Mouse (Mus musculus) hindbrain, embryonic 14.5 days (tissue): ENCODE data around the gene Cpm. TPM values are rescaled to one million over a fixed set of nuclear protein-coding genes. Genes with fewer than 3 reads are reported as not detected.

Source experiments
- ATAC-seq: fragments of 200-750 bp; cut with Nextera tagmentation; 2 replicates; pipeline ENCODE4 v1.8.0; 2017; ENCODE audit warnings: moderate number of reproducible peaks, mild to moderate bottlenecking, moderate TSS enrichment, moderate library complexity; ENCODE audit not compliant: low FRiP score
- DNase-seq: peaks from one replicate; pipeline ENCODE4 v3.0.0-alpha.2; 2015; ENCODE audit warnings: low spot score
- H3K27ac ChIP-seq: fragments of 300-500 bp; sonication (generic); 2 replicates; pipeline ENCODE4 v1.5.1; 2014; ENCODE audit warnings: mild to moderate bottlenecking, moderate library complexity
- H3K27me3 ChIP-seq: fragments of 300-500 bp; sonication (generic); 2 replicates; pipeline ENCODE4 v1.6.1; 2014; ENCODE audit warnings: mild to moderate bottlenecking, low read length, mixed read lengths; ENCODE audit not compliant: control insufficient read depth, insufficient read depth
- H3K36me3 ChIP-seq: fragments of 300-500 bp; sonication (generic); replicated peaks from 2 replicates; pipeline ENCODE4 v1.6.1; 2014; ENCODE audit not compliant: control insufficient read depth, insufficient read depth
- H3K4me1 ChIP-seq: fragments of 300-500 bp; sonication (generic); replicated peaks from 2 replicates; pipeline ENCODE4 v1.6.1; 2014; ENCODE audit warnings: antibody characterized with exemption, low read length, mixed read lengths; ENCODE audit not compliant: control insufficient read depth, insufficient read depth
- H3K4me2 ChIP-seq: fragments of 300-500 bp; sonication (generic); replicated peaks from 2 replicates; pipeline ENCODE4 v1.6.1; 2014; ENCODE audit warnings: mild to moderate bottlenecking, moderate library complexity
- H3K4me3 ChIP-seq: fragments of 300-500 bp; sonication (generic); replicated peaks from 2 replicates; pipeline ENCODE4 v1.5.1; 2014; ENCODE audit warnings: mild to moderate bottlenecking, low read length
- H3K9ac ChIP-seq: fragments of 300-500 bp; sonication (generic); 2 replicates; pipeline ENCODE4 v1.6.1; 2014
- H3K9me3 ChIP-seq: fragments of 300-500 bp; sonication (generic); 2 replicates; pipeline ENCODE4 v1.6.1; 2016; ENCODE audit warnings: low read length; ENCODE audit not compliant: control insufficient read depth
- WGBS: fragments of 180-500 bp; shearing (Covaris S2); extraction: QIAGEN DNeasy Blood & Tissue Kit; methylation state at CpG from one replicate; pipeline ENCODE4 v1.1.7; 2014; 5-methylcytosine and 5-hydroxymethylcytosine counted together
- polyA plus RNA-seq: library from polyadenylated mRNA; unstranded; fragments of >200 nt; fragmentation: Nextera tagmentation; extraction: Ambion mirVana; gene quantifications from 2 replicates; pipeline ENCODE4 v1.2.1, GENCODE M21; 2014

The Cpm gene
- polyA plus RNA-seq, 1 experiment from 2014 or later, result 3.0 TPM

DNA sequence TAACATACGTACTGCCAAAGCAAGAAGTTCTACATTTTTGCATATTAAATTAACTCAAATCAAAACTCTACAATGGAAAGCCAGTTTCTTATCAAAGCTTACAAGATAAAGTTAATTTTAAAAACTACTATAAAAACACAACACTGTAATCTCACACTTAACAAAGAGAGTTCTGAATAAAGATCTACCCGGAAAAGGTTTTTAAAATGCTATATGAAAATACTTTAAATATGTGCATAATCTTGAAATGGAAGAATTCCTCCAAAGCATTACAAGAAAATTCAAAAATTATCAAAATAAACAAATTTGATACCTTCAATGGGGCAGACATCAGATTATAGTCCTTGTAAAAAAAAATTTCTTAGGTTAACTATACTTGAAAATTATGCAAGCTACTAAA is 79.1 kb downstream of the Cpm start:
- Histone ChIP-seq H3K36me3 (peaks cover 46% of the 10 kb centered on the region), H3K9ac (no peak overlapping the region), H3K27me3 (no peaks in the 10 kb centered on the region), H3K4me3 (no peak overlapping the region), H3K9me3 (no peaks in the 10 kb centered on the region), H3K27ac (no peak overlapping the region), H3K4me2 (peak overlapping the region; percentile 81), H3K4me1 (peaks cover 13% of the 10 kb centered on the region)
- 96% methylated on average over 2 of the region's 2 CpGs for WGBS
- no peak for DNase-seq
- no peak for ATAC-seq

- H3K4me3 ChIP-seq, result peak overlapping the region; percentile 96
- no peak for DNase-seq
- no peak for ATAC-seq
- H3K9me3 ChIP-seq, result no peaks in the 10 kb centered on the region
- 83% methylated on average over 9 of the region's 9 CpGs for WGBS
- H3K36me3 ChIP-seq, result peaks cover 41% of the 10 kb centered on the region
- H3K27me3 ChIP-seq, result no peaks in the 10 kb centered on the region
- H3K27ac ChIP-seq, result no peak overlapping the region
- H3K4me2 ChIP-seq, result peak overlapping the region; percentile 81
- peaks cover 13% of the 10 kb centered on the region for H3K4me1 ChIP-seq
- H3K9ac ChIP-seq, result peak overlapping the region; percentile 14; the same call in 1 of the 2 replicates
These were observed 79.6 kb downstream of the Cpm start for GRCm38 (mm10) chr10:117708856-117709255.

DNA sequence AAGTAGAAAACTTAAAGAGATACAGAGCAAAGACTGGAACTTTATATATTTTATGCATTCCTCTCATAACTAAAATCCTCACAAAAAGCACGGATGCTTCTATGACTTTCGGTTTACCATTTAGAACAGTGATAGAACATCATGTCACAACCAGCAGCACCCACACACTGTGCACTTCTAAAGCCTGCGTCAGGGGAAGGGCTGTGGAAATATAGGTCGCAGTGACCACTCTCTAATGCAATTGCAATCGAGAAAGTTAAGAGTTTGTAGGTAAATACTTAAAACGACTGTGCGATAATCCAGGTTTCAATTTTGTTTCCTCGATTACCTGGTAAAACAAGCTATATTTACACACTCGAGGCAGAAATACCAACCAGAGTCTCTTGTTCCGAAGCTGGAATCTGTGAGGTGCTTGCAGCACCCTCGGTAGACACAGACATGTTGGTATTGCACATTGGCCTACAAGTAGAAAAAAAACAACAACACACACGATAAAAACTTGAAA is 80.1 kb downstream of the Cpm start:
- H3K36me3 ChIP-seq, result peaks cover 36% of the 10 kb centered on the region
- peak overlapping the region; percentile 100 for H3K9ac ChIP-seq
- DNase-seq, result no peak
- no peak overlapping the region for H3K27ac ChIP-seq
- WGBS, result 56% methylated on average over 12 of the region's 12 CpGs
- peak overlapping the region; percentile 81 for H3K4me2 ChIP-seq
- no peak for ATAC-seq
- H3K4me1 ChIP-seq, result peaks cover 13% of the 10 kb centered on the region
- H3K4me3 ChIP-seq, result peak overlapping the region; percentile 96
- no peaks in the 10 kb centered on the region for H3K9me3 ChIP-seq
- no peaks in the 10 kb centered on the region for H3K27me3 ChIP-seq

- DNase-seq, result peak; percentile 81
- H3K9ac ChIP-seq, result peak overlapping the region; percentile 100
- H3K4me1 ChIP-seq, result peaks cover 13% of the 10 kb centered on the region
- H3K9me3 ChIP-seq, result no peaks in the 10 kb centered on the region
- peak overlapping the region; percentile 100 for H3K27ac ChIP-seq
- H3K4me2 ChIP-seq, result peak overlapping the region; percentile 81
- no peaks in the 10 kb centered on the region for H3K27me3 ChIP-seq
- H3K36me3 ChIP-seq, result peaks cover 29% of the 10 kb centered on the region
- peak; percentile 72 for ATAC-seq
- 1% methylated on average over 59 of the region's 71 CpGs for WGBS
- peak overlapping the region; percentile 96 for H3K4me3 ChIP-seq
These were observed 80.8 kb downstream of the Cpm start for GRCm38 (mm10) chr10:117709930-117710603.

GRCm38 (mm10) chr10:117710604-117711141 is 81.4 kb downstream of the Cpm start, which contains the start of gene Mdm2:
Gene Mdm2, minus strand, starts transcription at chr10:117710758.
- Histone ChIP-seq H3K4me1 (peaks cover 13% of the 10 kb centered on the region), H3K4me3 (peak within 1 kb of the TSS; percentile 96), H3K36me3 (peaks cover 23% of the 10 kb centered on the region), H3K4me2 (peak within 1 kb of the TSS; percentile 81), H3K27me3 (no peaks in the 10 kb centered on the region), H3K27ac (peak within 1 kb of the TSS; percentile 100), H3K9ac (peak within 1 kb of the TSS; percentile 100), H3K9me3 (no peaks in the 10 kb centered on the region)
- WGBS, result under 1% methylated on average over 52 of the region's 52 CpGs
- DNase-seq (peak; percentile 98), ATAC-seq (peak; percentile 94)

GRCm38 (mm10) chr10:117711408-117711807 is 82.1 kb downstream of the Cpm start:
- Histone ChIP-seq H3K9me3 (no peaks in the 10 kb centered on the region), H3K27me3 (no peaks in the 10 kb centered on the region), H3K36me3 (peaks cover 17% of the 10 kb centered on the region), H3K9ac (peak overlapping the region; percentile 100), H3K4me2 (peak overlapping the region; percentile 64), H3K27ac (no peak overlapping the region), H3K4me3 (peak overlapping the region; percentile 96), H3K4me1 (peaks cover 13% of the 10 kb centered on the region)
- 73% methylated on average over 5 of the region's 5 CpGs for WGBS
- DNase-seq (no peak), ATAC-seq (no peak; the same call in 1 of the 2 replicates)

GRCm38 (mm10) chr10:117712191-117712754 is 83.0 kb downstream of the Cpm start:
- no peak overlapping the region for H3K4me2 ChIP-seq
- ATAC-seq, result no peak
- 90% methylated on average over 9 of the region's 9 CpGs for WGBS

DNA sequence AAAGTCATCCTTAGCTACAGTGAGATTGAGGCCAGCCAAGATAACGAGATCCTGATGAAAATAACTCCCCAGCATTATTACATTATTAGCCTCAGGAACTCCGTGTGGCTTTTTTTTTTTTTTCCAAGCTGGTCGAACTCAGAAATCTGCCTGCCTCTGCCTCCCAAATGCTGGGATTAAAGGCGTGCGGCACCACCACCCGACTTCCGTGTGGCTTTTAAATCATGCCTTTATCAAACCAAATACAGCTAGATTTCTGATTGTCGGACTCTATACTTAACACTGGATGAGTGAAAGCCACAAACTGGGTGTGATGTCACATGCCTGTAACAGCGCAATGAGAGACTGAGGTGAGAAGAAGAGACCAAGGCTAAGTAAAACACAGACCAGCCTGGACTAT is 83.6 kb downstream of the Cpm start:
- Histone ChIP-seq H3K4me2 (no peak overlapping the region), H3K27me3 (no peaks in the 10 kb centered on the region), H3K9ac (no peak overlapping the region), H3K4me1 (peaks cover 10% of the 10 kb centered on the region), H3K4me3 (no peak overlapping the region), H3K27ac (no peak overlapping the region), H3K9me3 (no peaks in the 10 kb centered on the region), H3K36me3 (peaks cover 3% of the 10 kb centered on the region; the same call in 1 of the 2 replicates)
- DNase-seq (no peak), ATAC-seq (no peak)
- 93% methylated on average over 9 of the region's 9 CpGs for WGBS

More at GRCm38 (mm10) chr10:117712191-117712754, 83.0 kb downstream of the Cpm start:
- Histone ChIP-seq H3K27ac (no peak overlapping the region), H3K9ac (no peak overlapping the region), H3K27me3 (no peaks in the 10 kb centered on the region), H3K4me1 (peaks cover 10% of the 10 kb centered on the region), H3K9me3 (no peaks in the 10 kb centered on the region), H3K36me3 (peaks cover 9% of the 10 kb centered on the region), H3K4me3 (no peak overlapping the region)
- no peak for DNase-seq

DNA sequence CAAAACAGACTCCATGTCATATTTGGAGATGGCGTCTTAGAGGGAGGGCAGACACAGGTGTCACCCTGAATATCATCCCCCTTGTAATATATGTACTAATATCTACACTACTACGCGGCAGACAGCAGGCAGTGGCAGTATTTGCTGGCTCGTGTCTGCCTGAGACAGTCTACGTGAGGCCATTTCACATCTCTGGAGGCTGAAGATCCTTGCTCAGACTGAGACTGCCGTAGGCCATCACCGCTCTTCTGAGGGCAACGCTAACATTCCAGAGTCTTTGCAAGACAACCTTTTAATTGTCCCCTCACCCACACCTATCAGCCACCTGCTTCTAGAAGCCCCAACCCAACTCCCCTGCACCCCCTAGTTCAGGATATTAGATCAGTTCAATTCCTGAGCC is 84.2 kb downstream of the Cpm start:
- H3K36me3 ChIP-seq, result no peaks in the 10 kb centered on the region
- H3K4me1 ChIP-seq, result peaks cover 10% of the 10 kb centered on the region
- H3K9me3 ChIP-seq, result no peaks in the 10 kb centered on the region
- DNase-seq (no peak), ATAC-seq (no peak)
- no peak overlapping the region for H3K9ac ChIP-seq
- 94% methylated on average over 8 of the region's 8 CpGs for WGBS
- no peak overlapping the region for H3K4me3 ChIP-seq
- no peak overlapping the region for H3K27ac ChIP-seq
- H3K27me3 ChIP-seq, result no peaks in the 10 kb centered on the region
- no peak overlapping the region for H3K4me2 ChIP-seq
